In genomic region chr15:100463712-100464111, GRCm38 (mm10) we compare ENCODE assay signal across 8 mouse cellular contexts. TPM values are rescaled to one million over a fixed set of nuclear protein-coding genes. Genes with fewer than 3 reads are reported as not detected.
DNase-seq lines count a peak whose midpoint lies in the region; ATAC-seq and TF ChIP-seq lines count a peak whose summit lies in the region.

No protein-coding gene starts in this region.

- H3K9me3 ChIP-seq in intestine, embryonic 14.5 days (ENCODE audit: control insufficient read depth, low read length): no peaks in the 10 kb centered on the region
- H3K9me3 ChIP-seq in intestine, embryonic 15.5 days: no peaks in the 10 kb centered on the region
- H3K9me3 ChIP-seq in MEL (replicated peaks; ENCODE audit: insufficient read depth, low read length): no peaks in the 10 kb centered on the region

- no peak for TF ChIP-seq EP300 in MEL (IDR thresholded peaks at IDR 0.05; ENCODE audit: low read depth in 1 of 2, low read length in 2 of 2)

- ATAC-seq in intestine, embryonic 14.5 days (replicated peaks; ENCODE audit: low FRiP score, low TSS enrichment, low read depth): no peak
- no peak for ATAC-seq in intestine, embryonic 15.5 days

- peaks cover 3% of the 10 kb centered on the region; the same call in 1 of the 2 replicates for H3K4me1 ChIP-seq in intestine, embryonic 14.5 days (replicated peaks; ENCODE audit: control insufficient read depth, insufficient read depth, low read length)
- peaks cover 10% of the 10 kb centered on the region; the same call in 1 of the 2 replicates for H3K4me1 ChIP-seq in intestine, embryonic 15.5 days (replicated peaks)
- peaks cover 0 to 13% of the 10 kb centered on the region in 2 experiments for H3K4me1 ChIP-seq in MEL (ENCODE audit: control insufficient read depth in 1 of 2, insufficient read depth in 2 of 2, low read length in 2 of 2)

- WGBS in intestine, embryonic 14.5 days: 28% methylated on average over 6 of the region's 6 CpGs
- WGBS in intestine, embryonic 15.5 days: 25% methylated on average over 6 of the region's 6 CpGs

- H3K4me2 ChIP-seq in intestine, embryonic 14.5 days (ENCODE audit: low read length): no peak overlapping the region
- no peak overlapping the region for H3K4me2 ChIP-seq in intestine, embryonic 15.5 days (replicated peaks)

- H3K9ac ChIP-seq in intestine, embryonic 14.5 days (ENCODE audit: low read length): no peak overlapping the region
- H3K9ac ChIP-seq in intestine, embryonic 15.5 days: no peak overlapping the region
- H3K9ac ChIP-seq in MEL (ENCODE audit: control insufficient read depth, low read depth, low read length, poor library complexity, severe bottlenecking): no peak overlapping the region

- no peaks in the 10 kb centered on the region for H3K36me3 ChIP-seq in intestine, embryonic 14.5 days (ENCODE audit: control insufficient read depth, insufficient read depth, low read length)
- no peaks in the 10 kb centered on the region for H3K36me3 ChIP-seq in intestine, embryonic 15.5 days
- peaks cover 0 to 2% of the 10 kb centered on the region in 2 experiments; a peak in 1 of 4 replicates for H3K36me3 ChIP-seq in MEL (ENCODE audit: control insufficient read depth in 1 of 2, insufficient read depth in 2 of 2, low read length in 2 of 2)

- no peaks in the 10 kb centered on the region for H3K27me3 ChIP-seq in intestine, embryonic 14.5 days (replicated peaks; ENCODE audit: control insufficient read depth, insufficient read depth, low read length)
- no peaks in the 10 kb centered on the region for H3K27me3 ChIP-seq in intestine, embryonic 15.5 days (replicated peaks)
- H3K27me3 ChIP-seq in MEL (ENCODE audit: control insufficient read depth in 1 of 2, insufficient read depth in 2 of 2, low read length in 2 of 2): no peaks in the 10 kb centered on the region

- H3K79me2 ChIP-seq in MEL (ENCODE audit: control insufficient read depth, insufficient read depth, low read length, poor library complexity): peaks cover 6% of the 10 kb centered on the region

- intact Hi-C loops in left cerebral cortex, postnatal 10 days (cut with DNase I): loop anchor here (10.0 kb wide), 1 partner anchor 199 kb away; no protein-coding TSS in a partner anchor

- DNase-seq in intestine, embryonic 14.5 days (ENCODE audit: low spot score): peak; percentile 84
- DNase-seq in MEL (ENCODE audit: low read depth, low spot score): peak; percentile 89
- peak; percentile 51 for DNase-seq in cerebellum, adult 11-12 months
- DNase-seq in gastrocnemius, adult 8-10 months (ENCODE audit: low spot score in 2 of 2): peak; percentile 52 to 63
- DNase-seq in left cerebral cortex, postnatal 10 days (ENCODE audit: extremely low spot score in 1 of 2, low spot score in 2 of 2): peak; percentile 58 to 69
- peak; percentile 50 for DNase-seq in retina, adult 2 months (ENCODE audit: low read depth, low spot score)
- peak; percentile 62 to 70 for DNase-seq in urinary bladder, postnatal 36 days (ENCODE audit: low spot score in 2 of 2)

- no peak overlapping the region for H3K27ac ChIP-seq in intestine, embryonic 14.5 days (ENCODE audit: low read depth)
- H3K27ac ChIP-seq in intestine, embryonic 15.5 days: no peak overlapping the region
- no peak overlapping the region for H3K27ac ChIP-seq in MEL (ENCODE audit: control insufficient read depth, low read depth, low read length)

- peak; percentile 82 for TF ChIP-seq RAD21 in MEL (IDR thresholded peaks at IDR 0.05; ENCODE audit: low read depth, low read length)

- TF ChIP-seq CTCF in MEL (IDR thresholded peaks at IDR 0.05 in 2 of 3, conservative IDR thresholded peaks at IDR 0.05 in 1 of 3; ENCODE audit: control insufficient read depth in 1 of 3, insufficient read depth in 1 of 3, low read depth in 2 of 3, low read length in 3 of 3, poor library complexity in 1 of 3, severe bottlenecking in 1 of 3): peak; percentile 86 to 93 (median 90)

- no peak overlapping the region for H3K4me3 ChIP-seq in intestine, embryonic 14.5 days (ENCODE audit: low read depth, low read length)
- no peak overlapping the region for H3K4me3 ChIP-seq in intestine, embryonic 15.5 days (replicated peaks)
- no peak overlapping the region for H3K4me3 ChIP-seq in MEL (ENCODE audit: control insufficient read depth in 1 of 2, insufficient read depth in 1 of 2, low read depth in 2 of 2, low read length in 2 of 2)

- TF ChIP-seq POLR2A in MEL (IDR thresholded peaks at IDR 0.05; ENCODE audit: control insufficient read depth in 1 of 2, insufficient read depth in 1 of 2, low read depth in 1 of 2, low read length in 2 of 2, poor library complexity in 1 of 2): no peak

TF ChIP-seq in MEL, 35 proteins besides CTCF, POLR2A, EP300 and RAD21 (continues in another document):
- TF ChIP-seq JUND (IDR thresholded peaks at IDR 0.05; ENCODE audit: low read depth, low read length) (no peak), MYB (IDR thresholded peaks at IDR 0.05; ENCODE audit: low read depth, low read length) (no peak), MEF2A (IDR thresholded peaks at IDR 0.05; ENCODE audit: extremely low read depth, insufficient replicate concordance, low read depth, low read length, poor library complexity, severe bottlenecking) (no peak), GATA1 (IDR thresholded peaks at IDR 0.05; ENCODE audit: low read depth, low read length) (no peak), NRF1 (IDR thresholded peaks at IDR 0.05; ENCODE audit: insufficient read depth, low read depth, low read length, poor library complexity, severe bottlenecking) (no peak), ZC3H11A (IDR thresholded peaks at IDR 0.05; ENCODE audit: low read depth, low read length) (peak; percentile 83), MXI1 (IDR thresholded peaks at IDR 0.05; ENCODE audit: low read depth, low read length) (no peak), CHD1 (IDR thresholded peaks at IDR 0.05; ENCODE audit: low read depth, low read length) (no peak), ETS1 (IDR thresholded peaks at IDR 0.05; ENCODE audit: low read depth, low read length) (peak; percentile 21; the same call in 1 of the 2 replicates), GABPA (IDR thresholded peaks at IDR 0.05; ENCODE audit: low read depth, low read length) (no peak), MAX (IDR thresholded peaks at IDR 0.05; ENCODE audit: low read length) (no peak), MAFK (IDR thresholded peaks at IDR 0.05; ENCODE audit: borderline replicate concordance, low read depth, low read length) (no peak), ZMIZ1 (IDR thresholded peaks at IDR 0.05; ENCODE audit: low read depth, low read length) (no peak), ZKSCAN1 (IDR thresholded peaks at IDR 0.05; ENCODE audit: low read depth, low read length) (no peak), RCOR1 (IDR thresholded peaks at IDR 0.05; ENCODE audit: low read depth, low read length) (no peak), CHD2 (IDR thresholded peaks at IDR 0.05; ENCODE audit: low read length) (no peak), ZNF384 (IDR thresholded peaks at IDR 0.05; ENCODE audit: low read depth, low read length) (peak; percentile 66; the same call in 1 of the 2 replicates), USF2 (IDR thresholded peaks at IDR 0.05; ENCODE audit: borderline replicate concordance in 1 of 2, insufficient read depth in 1 of 2, low read depth in 1 of 2, low read length in 2 of 2) (no peak), E2F4 (IDR thresholded peaks at IDR 0.05; ENCODE audit: borderline replicate concordance, low read depth, low read length) (no peak), ELF1 (IDR thresholded peaks at IDR 0.05; ENCODE audit: low read depth, low read length) (no peak), BHLHE40 (IDR thresholded peaks at IDR 0.05; ENCODE audit: borderline replicate concordance, low read depth, low read length) (no peak), POLR2AphosphoS2 (IDR thresholded peaks at IDR 0.05; ENCODE audit: low read length) (no peak)

RNA-seq across cellular contexts. Expression of gene Letmd1, which starts 5.1 kb away (rescaled TPM):
- 38.5 and 40.1 TPM in 2 replicates for polyA plus RNA-seq in intestine, embryonic 14.5 days (2014; fragmentation: Nextera tagmentation; extraction: Ambion mirVana)
- 31.2 and 32.9 TPM in 2 replicates for polyA plus RNA-seq in intestine, embryonic 15.5 days (2015; fragmentation: Nextera tagmentation; extraction: Ambion mirVana)
- total RNA-seq in MEL (2012; rRNA removed): 30.1 and 38.8 TPM in 2 replicates
- 100 to 1,000 TPM in 1 of 2 experiments, 10 to 100 TPM in 1; 64.3 to 277 TPM for polyA plus RNA-seq in MEL (2012; ENCODE audit: insufficient read depth in 1 of 2, insufficient read length in 2 of 2, low read depth in 1 of 2, low replicate concordance in 2 of 2, missing spikeins in 1 of 2)
- 1 to 10 TPM; 6.6 to 7.9 (median 7.0) TPM for total RNA-seq in gastrocnemius, adult 8-10 months (2022)
- total RNA-seq in left cerebral cortex, postnatal 10 days (2021): 10 to 100 TPM; 77.9 to 78.2 TPM

RNA-seq across cellular contexts. Expression of gene Csrnp2, which starts 31.6 kb away (rescaled TPM):
- 11.3 and 13.5 TPM in 2 replicates for polyA plus RNA-seq in intestine, embryonic 14.5 days (2014; fragmentation: Nextera tagmentation; extraction: Ambion mirVana)
- polyA plus RNA-seq in intestine, embryonic 15.5 days (2015; fragmentation: Nextera tagmentation; extraction: Ambion mirVana): 7.7 and 8.7 TPM in 2 replicates
- total RNA-seq in MEL (2012; rRNA removed): 5.3 and 5.8 TPM in 2 replicates
- 1 to 10 TPM in 1 of 2 experiments, not detected in 1; 4.2 TPM for polyA plus RNA-seq in MEL (2012; ENCODE audit: insufficient read depth in 1 of 2, insufficient read length in 2 of 2, low read depth in 1 of 2, low replicate concordance in 2 of 2, missing spikeins in 1 of 2)
- total RNA-seq in gastrocnemius, adult 8-10 months (2022): 1 to 10 TPM; 2.6 to 4.0 (median 3.4) TPM
- total RNA-seq in left cerebral cortex, postnatal 10 days (2021): 10 to 100 TPM; 41.7 to 43.7 TPM

RNA-seq across cellular contexts. Expression of gene Slc11a2, which starts 38.8 kb away (rescaled TPM):
- polyA plus RNA-seq in intestine, embryonic 14.5 days (2014; fragmentation: Nextera tagmentation; extraction: Ambion mirVana): 17.6 and 20.6 TPM in 2 replicates
- 29.8 and 29.9 TPM in 2 replicates for polyA plus RNA-seq in intestine, embryonic 15.5 days (2015; fragmentation: Nextera tagmentation; extraction: Ambion mirVana)
- 52.7 and 69.0 TPM in 2 replicates for total RNA-seq in MEL (2012; rRNA removed)
- 100 to 1,000 TPM in 1 of 2 experiments, not detected in 1; 112 TPM for polyA plus RNA-seq in MEL (2012; ENCODE audit: insufficient read depth in 1 of 2, insufficient read length in 2 of 2, low read depth in 1 of 2, low replicate concordance in 2 of 2, missing spikeins in 1 of 2)
- total RNA-seq in gastrocnemius, adult 8-10 months (2022): 10 to 100 TPM; 31.0 to 39.7 (median 36.9) TPM
- 10 to 100 TPM; 53.5 to 55.6 TPM for total RNA-seq in left cerebral cortex, postnatal 10 days (2021)

RNA-seq across cellular contexts. Expression of gene Gm5475, which starts 41.8 kb away (rescaled TPM):
- not detected in 2 replicates for polyA plus RNA-seq in intestine, embryonic 14.5 days (2014; fragmentation: Nextera tagmentation; extraction: Ambion mirVana)
- polyA plus RNA-seq in intestine, embryonic 15.5 days (2015; fragmentation: Nextera tagmentation; extraction: Ambion mirVana): 0.13 and 0.19 TPM in 2 replicates
- total RNA-seq in MEL (2012; rRNA removed): 0.15 TPM in 1 of 2 replicates, not detected in the other
- polyA plus RNA-seq in MEL (2012; ENCODE audit: insufficient read depth in 1 of 2, insufficient read length in 2 of 2, low read depth in 1 of 2, low replicate concordance in 2 of 2, missing spikeins in 1 of 2): under 1 TPM in 1 of 2 experiments, not detected in 1; 0.14 TPM
- total RNA-seq in gastrocnemius, adult 8-10 months (2022): under 1 TPM in 1 of 4 experiments, not detected in 3; 0.12 TPM
- under 1 TPM in 1 of 2 experiments, not detected in 1; 0.18 TPM for total RNA-seq in left cerebral cortex, postnatal 10 days (2021)
